Mouse (Mus musculus) ES-E14 (cell line): Measurements from ENCODE around the gene Smad5.

Experiments
- CHD2 ChIP-seq: IDR thresholded peaks from 2 replicates; pipeline ENCODE4 v1.6.1; 2014; ENCODE audit warnings: mild to moderate bottlenecking, low read depth, low read length, inconsistent platforms
- HCFC1 ChIP-seq: IDR thresholded peaks from 2 replicates; pipeline ENCODE4 v1.6.1; 2012; ENCODE audit warnings: low read length, inconsistent platforms, borderline replicate concordance; ENCODE audit not compliant: insufficient read depth
- ZNF384 ChIP-seq: IDR thresholded peaks from 2 replicates; pipeline ENCODE4 v1.6.1; 2012; ENCODE audit warnings: low read depth, low read length, inconsistent platforms

DNA sequence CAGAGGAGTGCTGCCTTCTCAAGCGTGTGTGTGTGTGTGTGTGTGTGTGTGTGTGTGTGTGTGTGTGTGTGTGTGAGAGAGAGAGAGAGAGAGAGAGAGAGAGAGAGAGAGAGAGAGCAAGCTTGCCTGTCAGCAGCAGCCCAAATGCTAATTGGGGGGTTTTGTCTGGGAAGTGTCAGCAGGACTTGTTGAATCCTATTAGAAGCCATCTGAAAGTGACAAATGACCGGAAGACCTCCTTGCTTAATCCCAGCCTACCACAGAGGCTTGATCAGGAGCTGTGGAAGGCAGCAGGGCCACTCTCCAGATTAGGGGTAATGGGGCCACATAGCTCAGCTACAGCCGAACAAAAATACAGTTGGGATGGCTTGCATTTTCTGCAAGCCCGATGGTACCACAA, 66.6 kb downstream of the Smad5 start:
- TF ChIP-seq HCFC1, result no peak
- no peak for TF ChIP-seq ZNF384
- TF ChIP-seq CHD2, result no peak
